Mouse (Mus musculus): Measurements from ENCODE around the gene Gabbr2. TPM values are rescaled to one million over a fixed set of nuclear protein-coding genes. Genes with fewer than 3 reads are reported as not detected.

Gene Gabbr2
- 10.5 and 14.2 TPM in 2 replicates for polyA plus RNA-seq (2012; rRNA removed)

DNA sequence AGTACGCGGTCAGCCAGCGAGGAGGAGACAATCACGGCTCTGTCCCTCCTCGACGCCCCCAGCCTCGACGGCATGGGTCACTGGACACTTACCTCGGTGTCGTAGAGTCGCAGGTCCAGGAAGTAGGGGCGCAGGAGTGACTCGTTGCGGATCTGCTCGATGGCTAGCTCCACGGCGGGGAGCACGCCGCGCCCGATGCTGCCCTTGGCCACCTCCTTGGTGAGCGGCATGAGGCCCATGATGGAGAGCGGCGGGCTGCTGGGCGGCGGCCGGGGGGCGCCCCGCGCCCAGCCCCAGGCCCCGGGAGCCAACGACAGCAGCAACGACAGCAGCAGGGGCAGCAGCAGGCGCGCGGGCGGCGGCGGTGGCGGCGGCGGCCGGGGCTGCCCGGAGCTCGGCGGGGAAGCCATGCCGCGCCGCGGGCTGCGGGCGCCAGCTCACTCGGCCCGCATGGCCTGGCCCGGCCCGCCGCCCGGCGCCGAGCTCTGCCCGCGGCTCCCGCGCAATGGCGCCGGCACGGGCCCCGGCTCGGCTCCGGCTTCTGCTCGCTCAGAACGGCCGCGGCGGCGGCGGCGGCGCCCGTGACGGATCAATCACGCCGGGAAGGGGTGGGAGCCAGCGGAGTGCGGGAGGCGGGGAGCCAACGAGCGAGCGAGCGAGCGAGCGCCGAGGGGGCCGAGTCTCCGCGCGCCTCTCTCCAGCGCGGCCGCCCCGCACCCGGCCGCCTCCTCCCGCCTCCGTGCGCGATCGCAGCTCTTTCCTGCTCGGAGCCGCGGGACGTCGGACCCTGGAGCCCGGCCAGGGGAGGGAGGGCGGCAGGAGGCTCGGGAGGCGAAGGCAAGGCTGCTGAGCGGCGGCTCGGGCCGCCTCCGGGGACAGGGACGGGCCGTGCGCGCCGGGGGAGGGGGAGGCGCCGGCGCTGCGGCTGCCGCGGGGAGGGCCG, at the start of gene Gabbr2:
Gene Gabbr2, minus strand, starts transcription at position 858 of the 943 bp plus-strand sequence.

DNA sequence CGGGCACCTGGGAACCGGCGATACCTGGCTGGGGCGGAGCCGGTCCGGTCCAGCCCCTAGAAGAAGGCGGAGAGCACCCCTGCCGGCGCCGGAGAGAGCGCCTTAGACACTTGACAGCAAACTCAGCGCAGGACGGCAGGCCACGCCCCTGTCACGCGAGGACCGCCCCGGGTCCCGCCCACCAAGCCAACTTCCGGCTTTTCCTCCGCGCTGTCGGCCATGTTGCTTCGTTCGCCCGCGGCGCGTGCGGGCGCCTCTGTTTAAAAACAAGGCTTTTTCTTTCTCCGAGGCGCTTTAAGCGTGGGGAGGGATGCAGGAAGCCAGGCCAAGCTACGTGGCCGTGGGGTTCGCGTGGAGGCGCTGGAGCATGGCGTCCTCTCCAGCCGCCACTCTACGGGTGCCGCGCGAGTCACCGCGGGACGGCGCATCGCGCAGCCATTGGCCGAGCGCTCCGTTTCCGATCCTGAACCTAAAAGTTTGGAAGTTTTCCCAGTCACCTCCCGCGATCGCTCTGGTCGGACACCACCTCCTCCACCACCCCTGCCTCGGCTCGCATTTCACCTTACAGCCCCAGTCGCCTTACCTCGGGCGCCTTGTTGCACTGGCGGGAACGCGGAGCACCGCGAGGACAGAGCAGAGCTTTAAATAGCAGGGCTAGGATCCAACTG, 341.5 kb downstream of the Gabbr2 start, which contains the start of gene Tbc1d2:
Gene Tbc1d2, minus strand, starts transcription at position 124 of the 668 bp plus-strand sequence.

Other genes starting within 250 kb of the Gabbr2 start
- gene Anks6, start 65.6 kb upstream of the Gabbr2 start, polyA plus RNA-seq (2012; rRNA removed): 14.4 and 15.8 TPM in 2 replicates
- gene Galnt12, start 100.0 kb upstream of the Gabbr2 start, polyA plus RNA-seq (2012; rRNA removed): 1.7 and 2.2 TPM in 2 replicates
- gene Col15a1, start 216.3 kb upstream of the Gabbr2 start, polyA plus RNA-seq (2012; rRNA removed): 12.9 and 31.9 TPM in 2 replicates